Mouse (Mus musculus) left cerebral cortex, postnatal 10 days (tissue): ENCODE data around the gene Irf9. TPM values are rescaled to one million over a fixed set of nuclear protein-coding genes. Genes with fewer than 3 reads are reported as not detected.

Source experiments
- DNase-seq, 2 experiments: peaks; one replicate each; pipeline ENCODE4 v3.0.0; 2021 to 2022; ENCODE audit warnings: low spot score in 2 of 2, mixed read lengths in 1 of 2; ENCODE audit errors: extremely low spot score in 1 of 2
- intact Hi-C: fragments of 180-260 bp; cut with DNase I; formaldehyde crosslinking; loops from one replicate; pipeline ENCODE4 v1.15.1; 2025
- total RNA-seq, 2 experiments: library from RNA; stranded (reverse); gene quantifications; 2 replicates each; pipeline ENCODE4 v1.2.3; 2021

Gene Irf9
- total RNA-seq, 2 experiments from 2014 or later, result 10.0 to 12.5 TPM

GRCm38 (mm10) chr14:55603633-55604576, 534 bp downstream of the Irf9 start:
- DNase-seq, result peak; percentile 86 to 92
- intact Hi-C loops, result no loop called here

GRCm38 (mm10) chr14:55604823-55605222, 1.5 kb downstream of the Irf9 start:
- intact Hi-C loops, result no loop called here
- no peak for DNase-seq

- no peak for DNase-seq
- intact Hi-C loops, result no loop called here
Observed at GRCm38 (mm10) chr14:55605743-55606459, 2.5 kb downstream of the Irf9 start.

- no peak for DNase-seq
- intact Hi-C loops, result no loop called here
Observed at GRCm38 (mm10) chr14:55608339-55608738, 5.0 kb downstream of the Irf9 start.

- intact Hi-C loops, result no loop called here
- no peak for DNase-seq
Observed at GRCm38 (mm10) chr14:55613346-55613745, 10.0 kb downstream of the Irf9 start.

- no peak for DNase-seq
- intact Hi-C loops, result no loop called here
Observed at GRCm38 (mm10) chr14:55614565-55615178, 11.3 kb downstream of the Irf9 start.

- intact Hi-C loops, result no loop called here
- no peak for DNase-seq
Observed at GRCm38 (mm10) chr14:55615876-55616275, 12.5 kb downstream of the Irf9 start.

GRCm38 (mm10) chr14:55616844-55617243, 13.5 kb downstream of the Irf9 start:
- intact Hi-C loops, result no loop called here
- no peak for DNase-seq

- intact Hi-C loops, result no loop called here
- DNase-seq, result peak in 1 of 2 experiments; percentile 51
Observed at GRCm38 (mm10) chr14:55617822-55618221, 14.5 kb downstream of the Irf9 start, which contains the start of gene Rec8. Rec8 (plus strand) TSS chr14:55618037.

- intact Hi-C loops, result no loop called here
- peak in 1 of 2 experiments; percentile 23 for DNase-seq
Observed at GRCm38 (mm10) chr14:55618486-55619195, 15.3 kb downstream of the Irf9 start.

- DNase-seq, result no peak
- intact Hi-C loops, result no loop called here
Observed at GRCm38 (mm10) chr14:55628077-55628827, 24.9 kb downstream of the Irf9 start.

- DNase-seq, result no peak
- intact Hi-C loops, result no loop called here
Observed at GRCm38 (mm10) chr14:55629312-55629711, 25.9 kb downstream of the Irf9 start.

- intact Hi-C loops, result no loop called here
- peak; percentile 20 to 51 for DNase-seq
Observed at GRCm38 (mm10) chr14:55634874-55635522, 31.6 kb downstream of the Irf9 start.

- intact Hi-C loops, result no loop called here
Observed at GRCm38 (mm10) chr14:55635523-55636007, 32.2 kb downstream of the Irf9 start, which contains the start of gene Ipo4. Ipo4 (minus strand) TSS chr14:55635957.

GRCm38 (mm10) chr14:55637795-55638194, 34.4 kb downstream of the Irf9 start, which contains the start of gene Gm49378:
Gm49378 (minus strand) TSS chr14:55637895.
- no peak for DNase-seq
- intact Hi-C loops, result no loop called here

More at GRCm38 (mm10) chr14:55635523-55636007, 32.2 kb downstream of the Irf9 start, which contains the start of gene Ipo4:
- DNase-seq, result peak; percentile 89 to 94

- intact Hi-C loops, result no loop called here
- DNase-seq, result no peak
Observed at GRCm38 (mm10) chr14:55640816-55641215, 37.4 kb downstream of the Irf9 start.

- intact Hi-C loops, result no loop called here
- no peak for DNase-seq
Observed at GRCm38 (mm10) chr14:55641291-55641690, 37.9 kb downstream of the Irf9 start.
